Mouse (Mus musculus): ENCODE results near the gene Ankrd34a. TPM values are rescaled to one million over a fixed set of nuclear protein-coding genes. Genes with fewer than 3 reads are reported as not detected.

Ankrd34a gene
- total RNA-seq, 2 experiments from 2014 or later: 69.9 to 72.6 TPM

- intact Hi-C loops (cut with DNase I): no loop called here
- DNase-seq (ENCODE audit: low spot score in 2 of 2): peak; percentile 91 to 98
Measured at GRCm38 (mm10) chr3:96576690-96577541, 19.5 kb upstream of the Ankrd34a start, which contains the start of gene Gm16253. Gm16253 (plus strand) TSS chr3:96576984.

GRCm38 (mm10) chr3:96577566-96577965, 18.9 kb upstream of the Ankrd34a start:
- intact Hi-C loops (cut with DNase I): no loop called here
- no peak for DNase-seq (ENCODE audit: low spot score in 2 of 2)

GRCm38 (mm10) chr3:96578561-96579238, 17.7 kb upstream of the Ankrd34a start:
- no peak for DNase-seq (ENCODE audit: low spot score in 2 of 2)
- intact Hi-C loops (cut with DNase I): no loop called here

- intact Hi-C loops (cut with DNase I): no loop called here
Measured at GRCm38 (mm10) chr3:96579239-96579750, 17.1 kb upstream of the Ankrd34a start.

GRCm38 (mm10) chr3:96579885-96580454, 16.5 kb upstream of the Ankrd34a start:
- DNase-seq (ENCODE audit: low spot score in 2 of 2): peak; percentile 95
- intact Hi-C loops (cut with DNase I): loop anchor here (1.0 kb wide), 2 partner anchors 29 to 33 kb away; no protein-coding TSS in a partner anchor

More at GRCm38 (mm10) chr3:96579239-96579750, 17.1 kb upstream of the Ankrd34a start:
- DNase-seq (ENCODE audit: low spot score in 2 of 2): no peak

- intact Hi-C loops (cut with DNase I): no loop called here
- DNase-seq (ENCODE audit: low spot score in 2 of 2): no peak
Measured at GRCm38 (mm10) chr3:96581141-96581540, 15.3 kb upstream of the Ankrd34a start.

- DNase-seq (ENCODE audit: low spot score in 2 of 2): no peak
- intact Hi-C loops (cut with DNase I): no loop called here
Measured at GRCm38 (mm10) chr3:96581771-96582515, 14.5 kb upstream of the Ankrd34a start.

- intact Hi-C loops (cut with DNase I): no loop called here
- no peak for DNase-seq (ENCODE audit: low spot score in 2 of 2)
Measured at GRCm38 (mm10) chr3:96583386-96583785, 13.1 kb upstream of the Ankrd34a start.

- DNase-seq (ENCODE audit: low spot score in 2 of 2): no peak
- intact Hi-C loops (cut with DNase I): no loop called here
Measured at GRCm38 (mm10) chr3:96590657-96591056, 5.8 kb upstream of the Ankrd34a start.

GRCm38 (mm10) chr3:96593374-96593773, 3.1 kb upstream of the Ankrd34a start:
- intact Hi-C loops (cut with DNase I): no loop called here
- DNase-seq (ENCODE audit: low spot score in 2 of 2): no peak

- intact Hi-C loops (cut with DNase I): no loop called here
- peak; percentile 93 to 95 for DNase-seq (ENCODE audit: low spot score in 2 of 2)
Measured at GRCm38 (mm10) chr3:96593790-96594560, 2.5 kb upstream of the Ankrd34a start, which contains the start of gene Polr3gl. Polr3gl (minus strand) TSS chr3:96594181.

- intact Hi-C loops (cut with DNase I): no loop called here
- no peak for DNase-seq (ENCODE audit: low spot score in 2 of 2)
Measured at GRCm38 (mm10) chr3:96594851-96595250, 1.6 kb upstream of the Ankrd34a start.

- intact Hi-C loops (cut with DNase I): no loop called here
- DNase-seq (ENCODE audit: low spot score in 2 of 2): peak; percentile 54 to 81
Measured at GRCm38 (mm10) chr3:96595661-96596060, 775 bp upstream of the Ankrd34a start.

GRCm38 (mm10) chr3:96596855-96597254, 419 bp downstream of the Ankrd34a start:
- DNase-seq (ENCODE audit: low spot score in 2 of 2): peak; percentile 51 to 81
- intact Hi-C loops (cut with DNase I): no loop called here

GRCm38 (mm10) chr3:96597435-96597891, 1.0 kb downstream of the Ankrd34a start:
- intact Hi-C loops (cut with DNase I): no loop called here
- DNase-seq (ENCODE audit: low spot score in 2 of 2): peak; percentile 41 to 63

- intact Hi-C loops (cut with DNase I): no loop called here
- peak; percentile 46 to 67 for DNase-seq (ENCODE audit: low spot score in 2 of 2)
Measured at GRCm38 (mm10) chr3:96598156-96599068, 2.0 kb downstream of the Ankrd34a start.

GRCm38 (mm10) chr3:96599069-96599393, 2.6 kb downstream of the Ankrd34a start:
- DNase-seq (ENCODE audit: low spot score in 2 of 2): no peak
- intact Hi-C loops (cut with DNase I): no loop called here

Data from left cerebral cortex, postnatal 14 days (tissue).